Mouse (Mus musculus): ENCODE data around the gene Uvssa. TPM values are rescaled to one million over a fixed set of nuclear protein-coding genes. Genes with fewer than 3 reads are reported as not detected.
A peak's percentile ranks its signal among the peaks of the same experiment; 100 is the strongest.

Gene Uvssa
- polyA plus RNA-seq, 1 experiment from 2014 or later: 7.0 TPM

GRCm38 (mm10) chr5:33433201-33434138, 55.1 kb downstream of the Uvssa start, which contains the start of gene Nkx1-1:
Gene Nkx1-1 (minus strand): TSS chr5:33433976.
- Histone ChIP-seq H3K4me3 (peak within 1 kb of the TSS; percentile 40), H3K27me3 (ENCODE audit: poor library complexity, severe bottlenecking) (peaks cover 100% of the 10 kb centered on the region), H3K9me3 (no peaks in the 10 kb centered on the region), H3K27ac (no peak within 1 kb of the TSS), H3K4me1 (peaks cover 53% of the 10 kb centered on the region), H3K36me3 (replicated peaks) (no peaks in the 10 kb centered on the region)
- peak; percentile 34 for DNase-seq (ENCODE audit: extremely low spot score, low spot score)
- WGBS: under 1% methylated on average over 90 of the region's 90 CpGs

GRCm38 (mm10) chr5:33434141-33434780, 55.9 kb downstream of the Uvssa start:
- Histone ChIP-seq H3K4me3 (peak overlapping the region; percentile 40), H3K9me3 (no peaks in the 10 kb centered on the region), H3K27ac (no peak overlapping the region), H3K36me3 (replicated peaks) (no peaks in the 10 kb centered on the region), H3K27me3 (ENCODE audit: poor library complexity, severe bottlenecking) (peaks cover 100% of the 10 kb centered on the region), H3K4me1 (peaks cover 53% of the 10 kb centered on the region)
- WGBS: under 1% methylated on average over 60 of the region's 60 CpGs
- DNase-seq (ENCODE audit: extremely low spot score, low spot score): peak; percentile 31

GRCm38 (mm10) chr5:33435151-33435550, 56.8 kb downstream of the Uvssa start:
- no peak for DNase-seq (ENCODE audit: extremely low spot score, low spot score)
- Histone ChIP-seq H3K27ac (no peak overlapping the region), H3K9me3 (no peaks in the 10 kb centered on the region), H3K4me3 (no peak overlapping the region), H3K4me1 (peaks cover 51% of the 10 kb centered on the region), H3K27me3 (ENCODE audit: poor library complexity, severe bottlenecking) (peaks cover 100% of the 10 kb centered on the region), H3K36me3 (replicated peaks) (no peaks in the 10 kb centered on the region)
- under 1% methylated on average over 26 of the region's 26 CpGs for WGBS

DNA sequence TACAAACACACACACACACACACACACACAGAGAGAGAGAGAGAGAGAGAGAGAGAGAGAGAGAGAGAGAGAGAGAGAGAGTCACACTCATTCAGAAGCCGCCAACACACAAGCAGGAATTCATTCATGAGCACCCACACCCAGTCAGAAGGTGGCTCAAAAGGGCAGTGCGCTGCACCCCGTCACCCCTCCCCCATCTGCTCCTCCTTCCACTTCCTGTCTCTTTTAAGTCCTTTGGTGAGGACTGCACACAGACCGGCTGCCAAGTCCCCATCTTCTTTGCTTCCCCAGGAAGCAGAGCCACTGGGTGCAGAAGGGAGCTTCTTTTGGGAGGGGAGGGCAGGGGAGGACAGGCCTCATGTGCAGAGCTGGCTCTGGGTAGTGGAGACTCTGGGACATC, 57.6 kb downstream of the Uvssa start:
- no peak for DNase-seq (ENCODE audit: extremely low spot score, low spot score)
- Histone ChIP-seq H3K36me3 (replicated peaks) (no peaks in the 10 kb centered on the region), H3K4me1 (peaks cover 43% of the 10 kb centered on the region), H3K9me3 (no peaks in the 10 kb centered on the region), H3K27ac (no peak overlapping the region), H3K27me3 (ENCODE audit: poor library complexity, severe bottlenecking) (peaks cover 100% of the 10 kb centered on the region), H3K4me3 (no peak overlapping the region)
- WGBS: 2% methylated on average over 4 of the region's 4 CpGs

- H3K36me3 ChIP-seq (replicated peaks): no peaks in the 10 kb centered on the region
- peaks cover 100% of the 10 kb centered on the region for H3K27me3 ChIP-seq (ENCODE audit: poor library complexity, severe bottlenecking)
- H3K9me3 ChIP-seq: no peaks in the 10 kb centered on the region
- WGBS: 2% methylated on average over 23 of the region's 23 CpGs
- no peak overlapping the region for H3K27ac ChIP-seq
- DNase-seq (ENCODE audit: extremely low spot score, low spot score): peak; percentile 87
- H3K4me3 ChIP-seq: no peak overlapping the region
- H3K4me1 ChIP-seq: peaks cover 27% of the 10 kb centered on the region
These were observed 59.9 kb downstream of the Uvssa start for GRCm38 (mm10) chr5:33438214-33438613.

DNA sequence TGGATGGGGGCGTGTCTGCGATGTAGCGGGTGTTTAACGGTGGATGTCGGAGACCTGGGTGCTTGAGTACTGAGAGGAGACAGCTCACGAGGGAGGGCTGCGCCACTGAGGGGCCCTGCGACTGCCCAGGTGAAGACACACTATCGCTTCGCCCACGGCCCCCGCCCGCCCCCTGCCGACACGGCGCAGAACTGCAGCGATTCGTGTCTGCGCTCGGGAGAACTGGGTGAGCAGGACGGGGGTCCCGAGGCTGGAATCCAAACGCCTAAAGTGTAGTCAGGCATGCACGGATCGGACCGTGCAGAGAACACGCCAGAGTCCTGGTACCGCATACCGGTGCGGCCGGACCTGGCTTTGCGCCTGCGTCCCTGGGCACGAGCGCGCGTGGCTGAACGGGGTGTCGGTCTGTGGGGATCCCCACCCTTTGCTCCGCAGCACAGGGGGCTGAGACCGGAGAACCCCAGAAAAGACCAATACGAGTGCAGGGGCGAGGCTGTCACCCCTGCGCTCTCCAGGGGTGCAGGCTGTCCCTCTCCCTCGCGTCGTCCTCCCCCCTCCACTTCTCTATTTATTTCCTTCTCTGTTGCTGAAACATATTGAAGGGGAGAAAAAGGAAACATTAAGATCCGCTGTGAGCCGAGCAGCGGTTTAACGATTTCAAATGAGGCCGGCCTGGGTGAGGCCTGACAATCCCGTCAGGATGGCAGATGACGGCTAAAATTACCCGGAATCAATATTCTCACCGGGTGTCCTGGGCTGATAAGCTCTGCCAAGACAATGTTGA, 64.8 kb downstream of the Uvssa start:
- Histone ChIP-seq H3K27me3 (ENCODE audit: poor library complexity, severe bottlenecking) (peaks cover 80% of the 10 kb centered on the region), H3K27ac (no peak overlapping the region), H3K4me1 (peaks cover 9% of the 10 kb centered on the region), H3K4me3 (peak overlapping the region; percentile 42), H3K36me3 (replicated peaks) (no peaks in the 10 kb centered on the region), H3K9me3 (no peaks in the 10 kb centered on the region)
- 5% methylated on average over 56 of the region's 56 CpGs for WGBS
- peak; percentile 73 for DNase-seq (ENCODE audit: extremely low spot score, low spot score)

- 47% methylated on average over 9 of the region's 9 CpGs for WGBS
- H3K27ac ChIP-seq: no peak overlapping the region
- H3K27me3 ChIP-seq (ENCODE audit: poor library complexity, severe bottlenecking): peaks cover 78% of the 10 kb centered on the region
- peaks cover 9% of the 10 kb centered on the region for H3K4me1 ChIP-seq
- DNase-seq (ENCODE audit: extremely low spot score, low spot score): no peak
- no peak overlapping the region for H3K4me3 ChIP-seq
- no peaks in the 10 kb centered on the region for H3K9me3 ChIP-seq
- H3K36me3 ChIP-seq (replicated peaks): no peaks in the 10 kb centered on the region
These were observed 65.4 kb downstream of the Uvssa start for GRCm38 (mm10) chr5:33443794-33444193.

DNA sequence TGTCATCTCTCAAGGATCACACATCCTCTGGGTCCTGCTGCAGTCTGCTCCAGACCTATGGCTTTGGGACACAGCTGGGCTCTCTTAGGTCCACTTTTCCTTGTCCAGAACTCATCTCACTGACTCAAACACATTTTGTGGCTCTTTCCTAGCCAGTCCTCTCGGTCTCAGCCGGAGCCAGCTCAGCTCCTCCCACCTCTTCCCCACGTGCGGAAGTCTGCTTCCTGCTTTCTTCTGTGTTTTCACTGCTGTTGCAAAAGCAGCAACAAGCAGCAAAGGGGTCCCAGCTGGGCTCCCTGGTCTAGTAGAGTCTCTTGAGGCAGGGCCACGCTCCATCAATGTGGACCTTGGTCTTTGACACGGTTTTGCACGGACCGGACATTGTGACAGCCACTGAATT, 77.4 kb downstream of the Uvssa start:
- DNase-seq (ENCODE audit: extremely low spot score, low spot score): no peak

DNA sequence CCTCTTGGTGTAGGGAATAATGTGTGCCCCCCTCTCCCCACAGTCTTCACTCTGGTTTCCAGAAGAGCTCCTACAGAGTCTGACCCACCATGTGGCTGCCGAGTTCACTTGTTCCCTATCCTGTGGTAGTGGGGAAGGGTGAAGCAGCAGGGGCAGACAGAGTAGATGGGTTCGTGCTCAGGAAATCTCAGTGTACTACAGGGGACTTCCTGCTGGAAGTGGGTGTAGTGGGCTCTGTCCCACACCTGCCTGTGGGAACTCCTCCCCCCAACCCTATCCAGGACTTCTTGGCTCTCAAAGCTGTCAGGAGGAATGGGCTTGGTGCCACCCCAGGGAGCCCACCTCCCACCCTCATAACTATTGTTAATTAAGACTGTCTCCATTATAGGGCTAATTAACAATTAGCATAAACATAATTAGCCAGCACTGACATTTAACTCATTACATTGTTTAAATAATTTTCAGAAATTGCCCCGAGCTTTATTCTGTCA, 79.8 kb downstream of the Uvssa start:
- Histone ChIP-seq H3K27ac (no peak overlapping the region), H3K9me3 (no peaks in the 10 kb centered on the region), H3K36me3 (replicated peaks) (no peaks in the 10 kb centered on the region), H3K27me3 (ENCODE audit: poor library complexity, severe bottlenecking) (peaks cover 94% of the 10 kb centered on the region), H3K4me3 (no peak overlapping the region), H3K4me1 (peaks cover 14% of the 10 kb centered on the region)
- no peak for DNase-seq (ENCODE audit: extremely low spot score, low spot score)
- 79% methylated on average over 3 of the region's 3 CpGs for WGBS

More for the DNA sequence above, 77.4 kb downstream of the Uvssa start:
- H3K4me1 ChIP-seq: 0 out of 2 replicates have a peak, but pooled peaks cover 10% of the 10 kb centered on the region
- H3K27ac ChIP-seq: no peak overlapping the region
- H3K36me3 ChIP-seq (replicated peaks): no peaks in the 10 kb centered on the region
- 72% methylated on average over 8 of the region's 8 CpGs for WGBS
- H3K27me3 ChIP-seq (ENCODE audit: poor library complexity, severe bottlenecking): peaks cover 79% of the 10 kb centered on the region
- H3K9me3 ChIP-seq: no peaks in the 10 kb centered on the region
- H3K4me3 ChIP-seq: no peak overlapping the region

DNA sequence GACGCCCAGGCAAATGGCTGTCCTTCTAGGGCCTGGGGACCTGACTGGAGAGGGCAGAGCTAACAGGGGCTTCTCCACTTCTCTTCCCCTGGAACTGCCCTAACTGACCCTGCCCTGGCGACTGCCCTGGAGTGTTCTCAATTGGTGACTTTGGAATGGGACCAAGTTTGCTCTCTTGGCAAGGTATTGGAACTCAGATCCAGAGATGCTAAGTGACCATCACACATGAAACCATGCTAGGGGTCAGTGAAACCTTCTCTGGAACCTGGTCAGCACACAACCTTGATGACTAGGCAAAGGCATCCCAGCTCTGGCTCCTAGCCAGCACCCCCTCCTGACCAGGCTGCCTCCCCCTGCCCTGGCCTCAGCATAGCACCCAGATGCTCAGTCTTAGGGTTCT, 80.8 kb downstream of the Uvssa start:
- Histone ChIP-seq H3K4me1 (peaks cover 23% of the 10 kb centered on the region), H3K36me3 (replicated peaks) (no peaks in the 10 kb centered on the region), H3K27me3 (ENCODE audit: poor library complexity, severe bottlenecking) (peaks cover 96% of the 10 kb centered on the region), H3K27ac (no peak overlapping the region), H3K4me3 (no peak overlapping the region), H3K9me3 (no peaks in the 10 kb centered on the region)
- 77% methylated on average over 2 of the region's 2 CpGs for WGBS
- DNase-seq (ENCODE audit: extremely low spot score, low spot score): no peak

GRCm38 (mm10) chr5:33464390-33464789, 86.0 kb downstream of the Uvssa start:
- Histone ChIP-seq H3K27me3 (ENCODE audit: poor library complexity, severe bottlenecking) (peaks cover 90% of the 10 kb centered on the region), H3K27ac (no peak overlapping the region), H3K36me3 (replicated peaks) (no peaks in the 10 kb centered on the region), H3K4me3 (no peak overlapping the region), H3K4me1 (peaks cover 39% of the 10 kb centered on the region), H3K9me3 (no peaks in the 10 kb centered on the region)
- WGBS: 68% methylated on average over 7 of the region's 7 CpGs
- no peak for DNase-seq (ENCODE audit: extremely low spot score, low spot score)

GRCm38 (mm10) chr5:33465464-33465863, 87.1 kb downstream of the Uvssa start:
- Histone ChIP-seq H3K36me3 (replicated peaks) (no peaks in the 10 kb centered on the region), H3K27ac (0 out of 2 replicates have a peak overlapping the region, but pooled peaks have one; percentile 22), H3K27me3 (ENCODE audit: poor library complexity, severe bottlenecking) (peaks cover 87% of the 10 kb centered on the region), H3K9me3 (no peaks in the 10 kb centered on the region), H3K4me1 (peaks cover 39% of the 10 kb centered on the region), H3K4me3 (no peak overlapping the region)
- DNase-seq (ENCODE audit: extremely low spot score, low spot score): peak; percentile 42
- WGBS: 46% methylated on average over 11 of the region's 11 CpGs
